Mouse (Mus musculus) T-helper 2 cell (primary cell): Measurements from ENCODE around the gene Zfp764.
"Not testable (repeated sequence)": the region's sequence is repeated elsewhere in the genome, so short reads cannot be mapped to it uniquely, and the experiment has no call there.

Experiments
- in situ Hi-C: fragments of 300-600 bp; cut with MboI, MseI; formaldehyde crosslinking; loops from one replicate; pipeline ENCODE4 v1.15.1; 2025; ENCODE audit warnings: high pct_unique_total_duplicates

The Zfp764 gene

DNA sequence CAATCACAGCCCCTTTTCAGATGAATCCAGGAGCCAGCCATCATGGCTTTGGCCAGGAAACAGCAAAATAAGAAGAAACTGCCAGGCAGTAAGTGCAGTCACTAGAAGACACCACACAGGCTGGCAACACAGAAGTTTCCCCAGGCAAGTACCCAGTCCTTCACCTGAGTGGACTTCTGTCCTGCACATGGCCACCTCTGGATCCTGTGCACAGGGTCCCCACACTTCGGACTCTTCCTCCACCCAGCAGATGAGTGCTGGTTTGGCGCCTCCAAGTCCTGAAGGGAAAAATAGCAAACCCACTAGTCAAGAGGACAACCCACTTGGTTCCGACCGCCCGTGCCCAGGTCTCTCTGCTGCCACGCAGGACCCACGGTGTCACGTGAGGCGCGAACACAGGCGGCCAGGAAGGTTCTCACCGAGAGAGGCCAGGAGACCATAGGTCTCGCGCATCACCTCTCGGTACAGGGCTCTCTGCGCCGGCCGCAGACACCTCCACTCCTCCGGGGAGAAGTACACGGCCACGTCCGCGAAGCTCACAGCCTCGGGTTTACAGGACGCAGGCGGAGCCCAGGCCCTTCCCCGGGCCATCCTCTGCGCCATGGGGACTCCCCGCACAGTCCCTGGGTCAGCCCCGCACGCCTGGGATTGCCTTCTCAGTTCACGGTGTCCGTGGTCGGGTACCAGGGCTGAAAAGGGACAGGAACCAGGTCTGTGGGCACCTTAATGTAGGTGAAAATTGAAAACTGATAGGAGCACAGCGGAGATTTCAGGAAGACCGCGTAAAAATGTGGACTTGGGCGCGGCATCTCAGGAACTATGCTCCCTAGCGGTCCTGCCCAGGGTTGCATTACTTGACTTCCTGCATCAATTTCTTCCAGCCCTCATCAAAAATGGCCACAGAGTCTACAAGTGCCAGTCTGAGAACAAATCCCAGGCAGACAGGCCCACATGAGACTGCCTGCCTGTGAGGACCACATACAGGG, at the start of gene Zfp764:
Zfp764 (minus strand) TSS at position 821 of the 986 bp plus-strand sequence.
- in situ Hi-C loops: not testable (repeated sequence)

DNA sequence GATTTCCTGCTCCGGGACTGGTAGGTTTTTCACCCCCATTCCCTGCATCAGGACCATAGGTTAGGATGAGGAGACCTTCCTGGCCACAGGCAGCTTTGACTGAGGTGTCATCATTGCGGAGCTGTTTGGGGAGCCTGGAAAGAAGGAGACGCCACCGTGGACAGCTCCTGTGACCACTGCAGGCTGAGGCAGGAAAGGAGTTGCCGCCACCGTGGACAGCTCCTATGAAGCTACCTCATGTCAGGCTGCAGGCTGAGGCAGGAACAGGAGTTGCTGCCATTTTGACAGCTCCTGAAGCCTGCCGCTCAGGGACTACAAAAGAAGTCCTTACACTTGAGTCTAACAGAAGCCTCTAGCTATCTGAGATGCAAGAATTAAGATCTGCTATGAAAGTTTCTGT, 48.3 kb upstream of the Zfp764 start:
- in situ Hi-C loops: no loop called here

DNA sequence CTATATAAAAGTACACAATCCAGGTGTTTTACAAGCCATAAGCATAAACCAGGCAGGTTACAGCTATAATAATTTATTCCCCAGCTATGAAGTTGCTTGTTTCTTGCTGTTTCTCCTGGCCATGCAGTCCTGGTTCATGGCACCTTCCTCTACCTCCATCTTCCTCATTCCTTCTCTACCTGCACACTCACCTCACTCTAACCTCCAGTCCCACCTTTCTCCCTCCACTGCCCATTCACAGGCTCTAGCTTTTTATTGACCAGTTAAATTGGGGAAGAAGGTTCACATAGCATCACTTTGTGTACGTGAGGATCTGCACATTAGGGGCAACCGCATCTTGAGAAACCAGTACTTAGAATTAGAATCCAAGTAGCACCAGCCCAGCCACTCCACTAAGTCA, 46.4 kb upstream of the Zfp764 start:
- in situ Hi-C loops: no loop called here

DNA sequence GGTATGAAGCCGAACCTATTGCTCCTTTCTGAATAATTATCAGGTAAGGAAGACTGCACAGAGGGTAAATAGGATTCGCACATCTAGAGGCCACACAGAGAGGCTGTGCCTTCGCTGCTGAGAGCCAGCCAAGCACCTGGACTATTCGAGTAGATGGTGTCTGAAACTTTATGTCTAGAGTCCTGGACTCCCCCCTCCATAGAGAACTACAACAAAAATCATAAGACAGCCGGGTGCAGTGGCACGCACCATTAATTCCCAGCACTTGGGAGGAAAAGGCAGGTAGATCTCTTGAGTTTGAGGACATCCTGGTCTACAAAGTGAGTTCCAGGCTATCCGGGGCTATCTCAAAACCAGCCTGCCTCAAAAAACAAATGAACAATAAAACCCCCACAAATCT, 43.3 kb upstream of the Zfp764 start:
- in situ Hi-C loops: no loop called here

DNA sequence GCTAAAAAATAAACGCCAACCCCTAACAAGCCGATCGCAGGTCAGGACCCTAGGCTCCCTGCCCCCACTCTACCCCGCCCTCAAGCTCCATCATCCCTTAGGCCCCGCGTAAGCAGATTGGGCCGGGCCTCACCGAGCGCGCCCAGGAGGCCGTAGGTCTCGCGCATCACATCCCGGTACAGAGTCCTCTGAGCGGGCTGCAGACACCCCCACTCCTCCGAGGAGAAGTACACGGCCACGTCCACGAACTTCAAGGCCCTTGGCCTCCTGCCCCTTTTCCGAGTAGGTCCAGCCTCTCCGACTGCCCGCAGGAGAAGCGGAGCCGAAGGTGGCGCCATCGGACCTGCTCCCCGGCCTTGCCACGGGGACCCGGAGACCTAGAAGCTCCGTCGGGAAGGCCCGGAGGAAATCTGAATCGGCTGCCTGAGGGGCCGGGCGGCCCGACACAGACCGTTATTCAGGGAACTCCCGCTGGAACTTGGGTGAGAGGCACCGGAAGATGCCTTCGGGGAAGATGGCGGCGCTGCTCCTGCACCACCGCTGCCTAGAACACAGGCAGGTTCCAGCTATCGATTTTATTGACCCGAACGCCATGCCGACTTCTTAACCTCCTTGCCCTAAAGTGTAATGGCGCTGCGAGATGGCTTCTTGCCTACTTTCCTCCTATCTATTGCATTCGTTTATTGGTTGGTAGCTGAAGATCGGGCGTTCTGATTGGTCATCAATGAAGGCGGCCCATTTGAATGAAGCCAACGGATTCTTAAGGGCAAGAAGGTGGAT, 42.1 kb upstream of the Zfp764 start, which contains the start of gene Zfp689:
Zfp689 (minus strand) TSS at position 638 of the 780 bp plus-strand sequence.
- in situ Hi-C loops: no loop called here

DNA sequence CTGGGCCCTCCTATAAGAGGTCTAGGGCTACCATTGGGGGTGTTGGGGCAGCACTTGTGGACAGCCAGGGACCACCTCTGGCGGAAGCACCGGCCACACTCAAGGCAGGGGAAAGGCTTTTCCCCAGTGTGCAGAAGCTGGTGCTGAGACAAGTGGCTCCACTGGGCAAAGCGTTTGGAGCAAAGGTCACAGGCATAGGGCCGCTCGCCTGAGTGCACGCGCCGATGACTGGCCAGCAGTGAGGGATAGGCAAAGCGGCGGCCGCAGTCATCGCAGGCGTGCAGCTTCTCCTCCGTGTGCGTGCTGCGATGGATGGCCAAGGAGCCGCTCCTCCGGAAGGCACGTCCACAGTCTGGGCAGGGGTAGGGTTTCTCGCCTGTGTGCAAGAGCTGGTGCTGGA, 37.4 kb upstream of the Zfp764 start:
- in situ Hi-C loops: no loop called here

DNA sequence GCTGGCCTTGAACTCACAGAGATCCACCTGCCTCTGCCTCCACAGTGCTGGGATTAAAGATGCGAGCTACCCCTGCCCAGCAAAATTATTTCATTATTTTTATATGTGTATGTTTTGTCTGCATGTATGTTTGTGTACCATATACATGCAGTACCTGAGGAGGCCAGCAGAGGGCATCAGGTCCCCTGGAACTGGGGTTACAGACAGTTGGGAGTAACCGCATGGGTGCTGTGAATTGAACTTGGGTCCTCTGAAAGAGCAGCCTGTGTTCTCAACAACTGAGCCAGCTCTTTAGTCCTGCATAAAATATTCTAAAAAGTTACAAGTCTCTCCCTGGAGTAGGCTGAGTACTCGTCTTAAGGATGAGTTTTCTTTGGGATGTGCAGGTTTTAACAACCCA, 31.1 kb upstream of the Zfp764 start:
- in situ Hi-C loops: loop anchor here (5.0 kb wide), 1 partner anchor 65 kb away; no protein-coding TSS in a partner anchor

DNA sequence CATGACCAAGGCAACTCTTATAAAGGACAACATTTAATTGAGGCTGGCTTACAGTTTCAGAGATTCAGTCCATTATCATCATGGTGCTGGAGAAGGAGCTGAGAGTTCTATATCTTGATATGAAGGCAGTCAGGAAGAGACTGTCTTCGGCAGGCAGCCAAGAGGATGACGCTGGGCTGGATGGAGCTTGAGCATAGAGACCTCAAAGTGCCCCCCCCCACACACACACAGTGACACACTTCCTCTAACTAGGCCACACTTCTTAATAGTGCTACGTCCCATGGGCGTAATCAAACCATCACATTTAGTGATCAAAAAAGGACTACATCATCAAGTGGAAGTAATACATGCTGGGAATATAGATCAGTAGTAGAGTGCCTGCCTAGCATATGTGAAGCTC, 28.6 kb upstream of the Zfp764 start:
- in situ Hi-C loops: loop anchor here (5.0 kb wide), 1 partner anchor 67 kb away; no protein-coding TSS in a partner anchor

DNA sequence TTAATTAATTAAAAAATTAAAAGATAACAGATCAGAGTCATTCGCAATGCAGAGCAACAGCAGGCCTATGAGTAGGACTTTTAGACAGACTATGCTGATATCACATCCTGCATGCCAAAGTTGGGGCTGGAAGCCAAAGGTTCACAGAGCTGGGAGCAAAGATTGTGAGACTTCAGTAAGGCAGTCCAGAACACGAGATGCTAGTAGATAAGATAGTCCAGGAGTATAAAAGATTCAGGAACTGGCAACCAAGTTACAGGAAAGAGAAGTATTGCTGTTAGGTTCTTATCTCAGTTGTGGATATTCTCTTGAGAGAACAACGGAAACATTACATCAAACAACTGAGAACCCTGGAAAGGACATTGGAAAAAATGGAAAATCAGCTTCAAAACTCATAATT, 19.7 kb upstream of the Zfp764 start:
- in situ Hi-C loops: no loop called here

DNA sequence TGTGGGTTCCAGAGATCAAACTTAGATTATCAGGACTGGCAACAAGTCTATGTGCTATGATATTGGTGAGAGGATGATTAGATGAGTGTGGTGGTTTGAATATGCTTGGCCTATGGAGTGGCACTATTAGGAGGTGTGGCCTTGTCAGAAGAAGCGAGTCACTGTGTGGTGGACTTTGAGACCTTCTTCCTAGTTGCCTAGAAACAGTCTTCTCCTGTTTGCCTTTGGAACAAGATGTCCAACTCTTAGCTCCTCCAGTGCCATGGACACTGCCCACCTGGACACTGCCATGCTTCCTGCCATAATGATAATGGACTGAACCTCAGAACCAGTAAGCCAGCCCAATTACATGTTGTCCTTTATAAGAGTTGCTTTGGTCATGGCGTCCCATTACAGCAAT, 19.3 kb upstream of the Zfp764 start:
- in situ Hi-C loops: no loop called here

DNA sequence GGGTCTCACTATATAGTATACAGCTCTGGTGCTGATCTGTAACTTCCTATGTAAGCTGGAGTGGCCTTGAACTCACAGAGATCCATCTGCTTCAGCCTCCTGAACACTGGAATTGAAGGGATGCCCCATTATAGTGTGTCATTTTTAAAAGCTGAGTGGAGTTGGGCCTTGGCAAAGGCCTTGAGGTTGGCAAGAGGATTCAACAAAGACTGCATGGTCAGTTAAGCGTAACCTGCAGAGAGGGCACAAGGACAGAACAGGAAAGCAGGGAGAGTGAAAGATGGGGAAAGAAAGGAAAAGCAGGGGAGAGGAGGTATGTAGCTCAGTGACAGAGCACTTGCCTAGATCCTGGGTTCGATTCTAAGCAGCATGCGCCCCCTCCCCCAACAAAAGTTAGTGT, 18.7 kb upstream of the Zfp764 start:
- in situ Hi-C loops: no loop called here

DNA sequence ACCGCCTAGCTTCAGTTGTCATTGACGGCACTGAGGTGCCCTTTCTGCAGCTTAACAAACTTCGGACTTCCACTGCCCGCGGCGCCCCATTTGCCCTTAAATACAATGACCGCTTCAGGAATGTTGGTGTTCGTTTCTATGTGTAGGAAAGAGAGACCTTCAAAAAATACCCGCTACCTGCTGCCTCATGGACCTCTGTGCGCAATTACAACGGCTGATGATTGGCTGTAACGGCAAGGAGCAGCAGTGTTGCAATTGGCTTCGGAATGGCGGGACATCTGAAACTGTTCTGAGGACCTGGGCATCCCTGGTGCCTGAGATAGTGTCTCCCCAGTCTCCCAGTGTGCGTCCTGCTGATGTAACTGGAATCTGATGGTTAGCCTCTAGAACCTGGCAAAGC, 15.6 kb upstream of the Zfp764 start:
- in situ Hi-C loops: no loop called here

DNA sequence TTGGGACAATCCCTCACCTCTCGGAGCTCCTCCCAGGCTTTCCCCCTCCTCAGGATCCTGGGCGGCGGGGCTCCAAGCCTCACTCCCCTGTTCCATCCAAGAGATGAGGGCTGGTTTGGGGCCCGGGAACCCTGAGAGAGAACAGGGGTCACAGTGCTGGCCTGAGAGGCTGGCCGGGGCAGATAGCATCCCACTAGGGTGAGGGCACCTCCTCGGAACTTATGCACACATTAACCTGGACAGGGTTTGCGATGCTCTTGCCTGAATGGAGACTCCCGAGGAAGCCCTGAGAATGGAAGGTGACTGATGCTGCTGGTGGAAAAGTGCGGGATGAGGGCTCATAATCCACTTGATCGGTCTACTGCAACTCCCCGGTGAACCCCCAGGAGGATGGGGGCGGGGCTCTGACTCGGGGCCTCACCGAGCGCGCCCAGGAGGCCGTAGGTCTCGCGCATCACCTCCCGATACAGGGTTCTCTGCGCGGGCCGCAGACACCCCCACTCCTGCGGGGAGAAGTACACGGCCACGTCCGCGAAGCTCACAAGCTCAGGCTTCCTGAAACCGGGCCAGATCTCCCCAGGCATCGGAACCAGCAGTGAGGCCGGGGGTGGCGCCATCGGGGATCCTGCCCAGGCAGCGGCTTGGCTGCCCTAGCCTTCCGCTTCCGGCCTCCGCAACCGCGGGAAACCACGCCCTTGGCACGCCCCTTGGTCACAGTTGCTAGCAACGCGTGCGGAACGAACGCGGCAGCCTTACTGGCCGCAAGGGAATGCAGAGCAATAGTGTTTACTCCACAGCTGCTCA, 15.0 kb upstream of the Zfp764 start, which contains the start of gene Zfp688:
Zfp688 (minus strand) TSS at position 681 of the 804 bp plus-strand sequence.
- in situ Hi-C loops: no loop called here

DNA sequence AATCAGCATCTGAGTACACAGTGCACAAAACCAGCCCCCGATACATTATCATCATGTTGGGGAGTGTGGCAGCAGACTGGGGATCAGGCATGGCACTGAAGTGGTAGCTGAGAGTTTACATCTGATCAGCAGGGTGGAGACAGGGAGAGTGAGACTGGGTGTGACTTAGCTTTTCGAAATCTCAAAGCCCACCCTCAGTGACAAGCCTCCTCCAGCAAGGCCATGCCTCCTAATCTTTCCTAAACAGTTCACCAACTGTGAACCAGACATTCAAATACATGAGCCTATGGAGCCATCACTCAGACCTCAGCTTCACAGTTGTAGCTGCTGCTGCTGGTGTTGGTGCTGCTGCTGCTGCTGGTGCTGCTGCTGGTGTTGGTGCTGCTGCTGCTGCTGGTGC, 4.8 kb upstream of the Zfp764 start:
- in situ Hi-C loops: no loop called here

DNA sequence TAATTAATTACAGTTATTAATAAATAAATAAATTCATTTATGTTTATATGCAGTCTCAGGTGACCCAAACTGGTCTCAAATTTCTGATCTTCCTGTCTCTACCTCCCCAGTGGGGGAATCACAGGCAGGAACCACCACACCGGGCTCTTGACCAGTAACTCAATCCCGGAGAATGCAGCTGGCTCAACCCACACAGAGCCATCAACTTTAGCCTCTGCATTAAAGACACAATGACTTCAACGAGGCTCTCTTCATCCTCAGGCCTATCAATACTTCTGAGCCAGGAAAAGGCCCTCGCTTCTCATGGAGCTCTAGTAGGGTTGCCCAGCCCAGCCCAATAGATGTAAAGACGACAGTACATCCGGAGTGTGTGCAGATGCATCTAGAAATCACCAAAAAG, 2.5 kb downstream of the Zfp764 start:
- in situ Hi-C loops: loop anchor here (5.0 kb wide), 1 partner anchor 37 kb away; no protein-coding TSS in a partner anchor

DNA sequence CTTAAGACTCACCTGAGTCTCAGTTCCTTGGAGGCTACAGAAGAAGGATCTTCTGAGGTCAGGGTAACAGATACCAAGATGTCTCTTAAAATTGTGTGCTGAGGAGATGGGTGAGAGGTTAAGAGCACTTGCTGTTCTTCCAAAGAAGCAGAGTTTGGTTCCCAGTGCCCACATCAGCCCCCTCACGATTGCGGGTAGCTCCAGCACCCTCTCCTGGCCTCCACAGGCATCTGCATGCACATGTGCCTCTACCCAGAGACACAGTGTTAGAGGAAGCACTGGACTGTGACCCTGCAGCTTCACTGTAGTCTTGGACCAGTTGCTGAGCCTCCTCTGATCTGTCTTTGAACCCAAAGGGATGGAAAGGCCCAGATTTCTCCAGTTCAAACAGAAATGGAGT, 3.6 kb downstream of the Zfp764 start:
- in situ Hi-C loops: loop anchor here (5.0 kb wide), 1 partner anchor 36 kb away; no protein-coding TSS in a partner anchor

DNA sequence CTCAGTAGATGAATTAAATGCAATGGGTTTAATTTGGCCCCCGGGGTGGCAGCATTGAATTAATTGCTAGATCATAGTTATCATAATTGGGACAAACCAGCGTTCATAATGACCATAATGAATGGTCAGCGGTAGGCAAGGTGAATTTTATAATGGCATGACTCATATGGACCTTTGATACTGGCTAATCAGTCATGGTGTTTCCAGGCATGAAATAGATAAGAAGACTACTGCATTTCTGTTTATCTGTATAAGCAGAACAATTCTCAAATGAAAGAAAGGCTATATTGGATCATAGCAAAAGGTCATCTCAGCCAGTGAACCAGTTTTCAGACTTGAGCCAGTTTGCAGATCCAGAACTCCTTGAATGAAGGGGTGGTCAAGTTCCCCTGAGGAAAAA, 6.3 kb downstream of the Zfp764 start:
- in situ Hi-C loops: loop anchor here (5.0 kb wide), 1 partner anchor 33 kb away; no protein-coding TSS in a partner anchor

DNA sequence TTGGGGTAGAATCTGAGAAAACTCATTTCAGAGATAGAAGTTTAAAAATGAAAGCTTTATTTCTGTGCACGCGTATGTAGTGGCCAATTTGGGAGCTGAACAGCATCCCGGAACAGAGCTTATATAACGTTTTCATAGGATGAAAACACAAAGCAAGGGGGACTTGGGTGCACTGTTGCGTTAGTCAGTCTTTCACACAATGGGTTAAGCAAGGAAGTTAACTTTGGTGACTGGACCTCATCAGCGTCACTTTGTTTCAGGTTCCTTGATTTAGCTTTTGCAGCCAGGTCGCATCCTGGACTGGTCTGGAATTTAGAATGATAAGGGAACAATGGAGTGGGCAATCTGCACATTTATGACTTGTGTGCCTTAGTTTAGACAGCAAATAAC, 12.7 kb downstream of the Zfp764 start:
- in situ Hi-C loops: no loop called here

DNA sequence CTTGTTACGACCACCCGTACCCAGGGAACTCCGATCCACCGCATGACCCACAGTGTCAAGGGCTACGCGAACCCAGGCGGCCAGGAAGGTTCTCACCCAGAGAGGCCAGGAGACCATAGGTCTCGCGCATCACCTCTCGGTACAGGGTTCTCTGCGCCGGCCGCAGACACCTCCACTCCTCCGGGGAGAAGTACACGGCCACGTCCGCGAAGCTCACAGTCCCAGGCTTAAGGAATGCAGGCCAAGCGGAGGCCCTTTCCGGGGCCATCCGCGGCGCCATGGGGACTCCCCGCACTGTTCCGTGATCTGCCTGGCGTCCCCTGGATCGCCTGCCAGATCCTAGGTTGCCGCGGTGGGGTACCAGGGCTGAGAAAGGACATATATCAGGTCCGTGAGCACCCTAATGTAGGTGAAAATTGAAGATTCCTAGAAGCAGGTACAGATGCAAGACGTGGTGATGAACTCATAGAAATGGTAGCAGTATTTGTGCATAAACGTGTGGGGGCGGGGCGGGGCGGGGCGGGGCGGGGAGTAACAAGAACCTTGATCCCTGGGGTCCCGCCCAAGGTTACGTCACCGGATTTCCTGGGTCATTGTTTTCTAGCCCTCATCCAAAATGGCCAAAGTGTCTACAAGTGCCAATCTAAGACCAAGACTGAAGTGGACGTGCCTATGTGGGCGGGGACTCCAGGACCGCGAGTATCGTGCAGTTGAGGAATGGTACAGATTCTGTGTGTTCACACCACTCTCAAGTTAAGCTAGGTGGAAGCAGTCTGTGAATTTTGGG, 13.3 kb downstream of the Zfp764 start, which contains the start of gene E430018J23Rik:
E430018J23Rik (minus strand) TSS at position 473 of the 787 bp plus-strand sequence.
- in situ Hi-C loops: no loop called here

DNA sequence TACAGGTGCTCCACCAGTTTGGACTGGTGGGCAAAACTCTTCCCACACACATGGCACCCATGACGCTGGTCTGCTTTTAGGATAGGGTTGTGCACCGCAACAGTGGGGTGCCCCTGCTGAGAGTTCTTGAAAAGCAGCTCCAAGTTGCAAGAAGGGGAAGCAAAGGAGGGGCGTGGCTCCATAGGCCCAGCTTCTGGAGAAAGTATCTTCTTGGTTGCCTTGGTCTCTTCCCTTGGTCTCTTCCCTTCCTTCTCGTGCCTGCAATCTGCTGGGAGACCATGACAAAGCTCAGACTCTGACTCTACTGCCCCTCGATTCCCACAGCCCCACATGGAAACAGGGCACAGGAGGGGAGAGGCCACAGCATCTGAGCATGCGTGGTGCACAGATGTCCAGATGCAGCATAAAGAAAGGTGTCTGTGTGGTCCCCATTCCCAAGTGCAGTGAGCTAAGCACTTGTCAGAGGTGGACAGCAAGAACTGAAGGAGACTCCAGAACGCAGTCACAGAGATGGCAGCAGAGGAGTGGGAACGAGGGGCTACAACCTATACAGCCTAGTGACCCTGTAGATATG, 14.3 kb downstream of the Zfp764 start:
- in situ Hi-C loops: no loop called here
